Mouse (Mus musculus) liver, adult 2 months (tissue): ENCODE measurements at regions not wholly inside any gene's neighbourhood (a gene's known extent, or its start where the extent isn't known, plus 50 kb on each side); places are given as distances from the start of the nearest gene placed in this dataset.

Experiments
- CTCF ChIP-seq: fragments of 200-500 bp; IDR thresholded peaks from 2 replicates; pipeline ENCODE4 v1.5.1; 2011; ENCODE audit warnings: low read depth, low read length, control low read depth
- POLR2A ChIP-seq: fragments of 200-500 bp; IDR thresholded peaks from 2 replicates; pipeline ENCODE4 v1.6.1; 2011; ENCODE audit warnings: low read length, control low read depth; ENCODE audit not compliant: insufficient read depth; ENCODE audit errors: extremely low read depth

DNA sequence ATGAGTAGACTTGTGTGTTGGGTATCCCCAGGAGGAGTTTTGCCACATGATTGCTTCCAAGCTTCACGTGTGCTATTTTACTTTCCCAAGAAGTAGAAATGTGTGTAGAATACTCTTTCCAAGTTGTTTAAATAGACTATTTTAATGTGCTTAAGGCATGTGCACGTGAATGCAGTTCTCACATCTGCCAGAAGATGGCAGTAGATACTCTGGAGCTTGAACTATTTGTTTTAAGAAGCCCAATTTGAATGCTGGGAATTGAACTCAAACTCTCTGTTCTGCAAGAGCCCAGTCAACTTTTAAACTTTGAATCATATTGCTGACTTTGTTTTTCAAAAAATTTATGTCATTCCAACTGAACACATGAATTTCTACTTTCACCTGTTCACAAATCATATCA, 431.3 kb upstream of the Reg3g start:
- TF ChIP-seq CTCF (peak; percentile 29; the same call in 1 of the 2 replicates), POLR2A (no peak)
